Mouse (Mus musculus) neural tube, embryonic 10.5 days (tissue): ENCODE results near the gene Dgcr8.
A peak's percentile ranks its signal among the peaks of the same experiment; 100 is the strongest.

Experiments used
- DNase-seq: peaks from one replicate; pipeline ENCODE4 v3.0.0-alpha.2; 2017; ENCODE audit warnings: low spot score; ENCODE audit errors: extremely low spot score

Dgcr8 gene

DNA sequence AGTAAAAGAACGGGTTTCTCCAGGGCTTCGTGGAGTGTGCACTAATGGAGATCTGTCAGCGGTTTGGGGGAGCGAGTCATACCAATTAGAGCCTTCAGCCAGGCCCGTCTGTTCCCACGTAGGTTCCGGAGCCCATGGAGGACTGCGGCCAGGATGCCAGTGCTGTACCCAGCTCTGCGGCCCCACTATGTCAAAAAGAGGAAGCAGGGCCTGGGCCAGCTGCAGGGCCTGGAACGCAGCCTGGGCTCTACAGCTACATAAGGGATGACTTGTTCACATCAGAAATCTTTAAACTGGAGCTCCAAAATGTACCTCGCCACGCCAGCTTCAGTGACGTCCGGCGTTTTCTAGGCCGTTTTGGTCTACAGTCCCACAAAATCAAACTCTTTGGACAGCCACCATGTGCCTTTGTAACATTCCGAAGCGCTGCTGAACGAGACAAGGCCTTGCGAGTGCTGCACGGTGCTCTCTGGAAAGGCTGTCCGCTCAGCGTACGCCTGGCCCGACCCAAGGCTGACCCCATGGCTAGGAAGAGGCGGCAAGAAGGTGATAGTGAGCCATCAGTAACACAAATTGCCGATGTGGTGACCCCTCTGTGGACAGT is 39.6 kb downstream of the Dgcr8 start:
- DNase-seq = peak; percentile 57

DNA sequence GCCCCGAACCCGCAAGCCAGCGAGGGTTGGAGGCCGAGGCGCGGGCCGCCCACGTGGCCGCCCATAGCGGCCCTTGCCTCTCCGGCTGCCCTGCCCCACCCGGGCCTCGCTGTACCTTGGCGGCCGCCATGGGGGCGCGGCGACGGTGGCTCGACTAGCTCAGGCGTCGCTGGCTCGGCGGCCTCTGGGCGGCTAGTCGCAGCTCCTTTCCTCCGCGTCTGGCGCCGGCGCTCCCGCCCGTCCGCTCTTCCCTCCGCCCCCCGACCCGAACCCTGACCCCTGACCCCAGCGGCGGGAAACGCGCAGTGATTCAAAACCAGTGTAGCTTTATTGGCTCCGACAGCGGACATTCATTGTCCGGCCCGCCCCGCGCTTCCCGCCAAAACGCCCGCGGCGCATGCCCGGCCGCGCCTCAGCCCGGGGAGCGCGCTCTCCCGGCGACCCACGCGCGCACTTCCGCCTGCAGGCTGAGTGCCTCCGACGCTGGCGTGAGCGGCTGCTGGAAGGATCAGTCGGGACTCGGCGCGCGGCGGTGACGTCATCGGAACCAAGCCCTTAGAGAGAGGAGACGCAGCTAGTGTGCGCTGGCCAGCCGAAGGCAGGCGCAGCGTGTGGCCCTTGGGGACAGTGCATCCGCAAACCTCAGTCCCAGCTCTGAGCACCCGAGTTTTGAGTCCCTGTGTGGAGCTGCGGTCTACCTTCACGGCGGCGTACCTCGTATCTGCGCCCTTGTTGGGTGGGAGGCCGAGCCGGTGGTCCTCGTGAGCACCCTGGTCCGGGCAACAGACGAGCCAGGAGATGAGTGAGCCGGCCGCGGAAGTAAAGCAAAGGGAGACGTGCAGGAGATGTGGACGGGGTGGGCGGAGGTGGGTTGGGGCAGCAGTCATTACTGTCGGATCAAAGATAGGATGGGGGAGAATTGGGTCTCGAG is 40.3 kb downstream of the Dgcr8 start, which contains the start of the genes Trmt2a and Ranbp1:
Trmt2a (plus strand) TSS at position 247 of the 931 bp plus-strand sequence.
Ranbp1 (minus strand) TSS at position 300 of the 931 bp plus-strand sequence.
- DNase-seq = peak; percentile 98

DNA sequence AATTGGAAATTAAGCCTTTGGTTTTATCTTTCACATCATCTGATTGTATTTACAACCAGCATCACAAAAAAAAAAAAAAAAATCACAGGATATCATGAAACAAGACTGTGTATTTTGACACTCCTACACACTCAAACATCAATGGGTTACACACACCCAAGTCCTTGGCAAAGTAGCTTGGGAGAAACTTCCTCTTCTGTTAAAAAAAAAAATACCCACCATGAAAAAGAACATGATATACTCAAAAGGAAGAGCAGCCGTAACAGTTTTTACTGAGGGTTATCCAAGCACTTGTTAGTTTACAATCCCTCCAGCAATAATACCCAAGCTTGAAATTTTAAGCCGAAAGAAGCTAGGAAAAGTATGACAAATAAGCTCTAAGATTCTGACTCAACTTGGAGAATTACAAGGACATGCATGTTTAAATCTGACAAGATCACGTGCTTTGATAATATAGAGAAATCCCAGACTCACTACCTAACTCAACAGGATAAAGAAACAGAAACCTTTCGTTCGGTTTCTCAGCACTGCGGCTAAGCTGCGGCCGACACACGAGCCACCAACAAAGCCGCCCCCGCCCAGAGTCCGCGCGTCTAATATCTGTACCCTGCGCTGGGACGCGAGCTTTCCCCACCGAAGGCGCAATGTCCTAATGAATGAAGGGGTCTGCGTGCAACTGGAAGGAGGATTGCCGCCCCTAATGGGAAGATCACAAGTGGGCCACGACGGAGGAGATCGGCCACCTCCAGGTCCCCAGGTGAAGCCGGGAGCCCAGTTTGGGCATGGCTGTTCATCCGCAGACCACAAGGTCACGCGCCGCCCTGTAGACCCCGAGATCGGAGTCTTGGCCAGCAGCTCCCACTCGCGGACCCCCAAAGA is 41.3 kb downstream of the Dgcr8 start:
- no peak for DNase-seq

- DNase-seq = no peak
Measured at GRCm38 (mm10) chr16:18241581-18241980, 47.5 kb downstream of the Dgcr8 start.

- no peak for DNase-seq
Measured at GRCm38 (mm10) chr16:18236676-18237501, 52.2 kb downstream of the Dgcr8 start.

GRCm38 (mm10) chr16:18235389-18236065 is 53.5 kb downstream of the Dgcr8 start:
- peak; percentile 68 for DNase-seq

- peak; percentile 67 for DNase-seq
Measured at GRCm38 (mm10) chr16:18234671-18235388, 54.2 kb downstream of the Dgcr8 start, which contains the start of gene Zdhhc8. Gene Zdhhc8 (minus strand): TSS chr16:18235136.

DNA sequence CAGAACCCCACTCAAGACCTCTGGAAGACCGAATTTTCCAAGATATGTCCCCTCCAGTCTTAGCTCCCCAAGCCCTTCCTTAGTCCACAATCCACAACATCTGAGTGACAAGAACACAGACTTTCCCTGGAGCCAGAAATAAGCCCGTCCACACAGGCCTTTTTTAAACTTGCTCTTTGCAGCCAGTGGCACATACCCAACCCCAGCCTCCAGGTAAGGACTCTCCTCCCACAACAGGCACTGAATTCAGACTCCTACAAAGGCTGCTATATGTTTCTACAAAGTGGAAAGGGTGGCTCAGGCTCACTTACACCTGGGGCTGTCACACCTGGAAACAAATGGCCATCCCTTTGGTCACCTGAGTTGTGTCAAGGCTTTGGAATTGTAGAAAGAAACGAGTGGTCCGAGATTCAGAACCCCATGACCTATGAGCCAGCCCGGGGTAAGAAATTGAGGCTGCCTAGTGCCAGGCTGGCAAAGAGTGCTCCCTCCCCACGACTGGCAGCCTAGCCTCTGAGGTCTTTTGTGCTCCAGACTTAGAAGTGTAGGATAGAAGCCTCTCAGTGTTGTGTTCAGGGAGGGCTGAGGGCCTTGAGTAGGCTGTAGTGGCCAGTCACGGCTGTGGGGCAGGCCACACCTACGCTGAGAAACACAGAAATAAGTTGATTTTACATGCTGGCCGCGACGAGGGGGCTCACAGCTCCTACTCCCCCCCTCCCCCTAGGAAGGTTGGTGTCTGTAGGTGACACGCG is 55.0 kb downstream of the Dgcr8 start:
- no peak for DNase-seq

DNA sequence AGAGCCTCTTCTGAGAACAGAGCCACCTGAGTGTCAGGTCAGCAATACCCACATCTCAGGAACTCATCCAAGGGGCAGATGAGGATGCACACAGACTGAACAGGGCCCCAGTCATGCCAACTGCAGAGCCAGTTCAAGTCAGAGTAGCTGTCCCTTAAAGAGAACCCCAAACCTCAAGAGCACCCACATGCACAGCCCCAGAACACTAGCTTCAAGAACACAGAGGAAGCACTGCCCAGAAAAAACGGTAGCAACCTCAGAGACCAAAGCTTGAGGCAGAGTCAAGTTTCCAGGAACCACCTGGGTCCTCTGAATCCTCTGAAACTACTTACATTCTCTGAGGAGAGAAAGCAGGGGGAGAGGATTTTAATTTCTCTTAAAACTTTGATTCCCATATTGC is 55.6 kb downstream of the Dgcr8 start:
- DNase-seq = no peak

DNA sequence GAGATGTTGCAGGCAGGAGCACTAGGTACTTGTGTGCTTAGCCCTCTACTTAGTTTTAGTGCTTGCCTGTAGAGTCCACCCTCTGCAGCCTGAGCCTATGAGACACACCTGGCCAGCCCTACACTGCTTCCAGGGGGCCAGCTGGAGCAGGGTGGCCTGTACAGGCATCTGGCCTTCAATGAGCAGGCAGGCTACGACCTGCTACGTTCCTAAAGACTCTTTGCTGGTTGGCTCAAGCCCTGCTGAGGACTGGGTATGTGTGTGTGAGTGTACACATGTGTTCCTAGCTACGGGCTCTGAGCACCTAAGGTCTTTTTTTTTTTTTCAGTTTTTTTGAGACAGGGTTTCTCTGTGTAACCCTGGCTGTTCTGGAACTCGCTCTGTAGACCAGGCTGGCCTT is 57.6 kb downstream of the Dgcr8 start:
- no peak for DNase-seq

GRCm38 (mm10) chr16:18231047-18231446 is 58.0 kb downstream of the Dgcr8 start:
- no peak for DNase-seq

DNA sequence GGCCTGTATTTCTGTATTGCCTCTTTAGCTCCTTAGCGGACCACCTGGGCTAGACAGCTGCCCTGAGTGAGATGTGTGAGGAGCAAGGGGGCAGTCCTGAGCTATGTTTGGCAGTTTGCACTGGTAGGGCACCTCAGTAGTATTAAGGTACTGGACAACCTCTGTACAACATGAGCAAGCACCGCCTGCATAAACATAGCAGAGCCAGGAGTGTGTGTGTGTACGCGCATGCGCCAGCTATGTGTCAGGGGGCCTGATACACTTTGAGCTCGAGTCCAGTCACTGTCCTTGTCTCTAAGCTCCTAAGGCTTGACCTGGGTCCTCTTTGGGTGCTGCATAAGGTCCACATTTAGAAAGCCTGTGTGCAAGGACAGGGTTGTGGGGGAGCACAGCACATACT is 58.4 kb downstream of the Dgcr8 start:
- DNase-seq = no peak

- DNase-seq = no peak
Measured at GRCm38 (mm10) chr16:18229622-18230021, 59.4 kb downstream of the Dgcr8 start.

DNA sequence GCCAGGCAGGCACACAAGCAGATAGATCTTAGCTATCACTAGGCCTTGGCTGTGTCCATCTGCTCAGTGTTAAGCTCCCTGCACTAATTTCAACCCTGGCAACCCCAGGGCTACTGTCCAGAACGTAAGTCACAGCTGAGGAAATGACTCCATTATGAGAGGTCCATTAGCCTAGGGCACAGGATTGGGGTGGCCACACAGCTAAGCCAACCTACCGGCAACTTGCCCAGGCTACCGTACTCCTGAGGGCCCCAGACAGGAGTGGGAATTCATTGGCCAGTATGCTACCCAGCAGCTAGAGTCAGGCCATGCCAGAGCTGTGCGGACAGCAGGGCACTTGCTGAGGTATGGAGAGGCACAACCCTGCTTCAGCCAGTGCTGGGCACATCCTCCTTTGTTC is 60.2 kb downstream of the Dgcr8 start:
- DNase-seq = no peak

GRCm38 (mm10) chr16:18227897-18228422 is 61.1 kb downstream of the Dgcr8 start:
- DNase-seq = no peak

DNA sequence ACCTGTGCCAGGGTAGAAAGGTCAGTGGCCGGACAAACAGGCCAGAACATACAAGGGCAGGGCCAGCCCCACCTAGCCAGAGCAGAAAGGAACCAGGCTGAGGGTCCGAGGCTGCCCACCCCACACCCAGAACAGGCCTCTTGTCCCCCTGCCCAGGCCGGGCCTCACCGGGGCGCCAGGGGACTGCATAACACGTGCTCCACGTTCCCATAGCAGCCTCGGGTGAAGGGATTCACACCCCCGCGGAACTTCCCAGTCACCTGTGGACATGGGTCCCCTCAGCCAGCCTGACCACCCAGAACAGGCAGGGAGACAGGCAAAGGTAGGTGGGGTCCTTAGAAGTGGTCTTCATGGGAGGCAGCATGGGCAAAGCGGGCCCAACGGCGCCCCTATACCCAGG is 61.9 kb downstream of the Dgcr8 start:
- no peak for DNase-seq

GRCm38 (mm10) chr16:18222188-18222587 is 66.9 kb downstream of the Dgcr8 start:
- no peak for DNase-seq

- DNase-seq = no peak
Measured at GRCm38 (mm10) chr16:18221543-18221898, 67.5 kb downstream of the Dgcr8 start.
